ENCODE assay signal across 17 mouse cellular contexts in genomic region chr6:84545428-84545827, GRCm38 (mm10). TPM values are rescaled to one million over a fixed set of nuclear protein-coding genes. Genes with fewer than 3 reads are reported as not detected.
A peak's percentile ranks its signal among the peaks of the same experiment; 100 is the strongest.
DNase-seq lines count a peak whose midpoint lies in the region; ATAC-seq and TF ChIP-seq lines count a peak whose summit lies in the region.
"Had no signal": no experiment of that assay in that cellular context is flagged by ENCODE, and none has a peak within 500 bp of the region (broad histone marks: within the 10 kb centered on the region; RNA-seq: fewer than 3 reads in every experiment).

No protein-coding gene starts in this region.

- WGBS in heart, adult 2 months = 59% methylated on average over 2 of the region's 2 CpGs
- WGBS in liver, embryonic 14.5 days (ENCODE audit: insufficient replicate concordance) = 32% methylated on average over 2 of the region's 2 CpGs
- 75% methylated on average over 2 of the region's 2 CpGs for WGBS in neural tube, embryonic 15.5 days

- no peaks in the 10 kb centered on the region for H3K79me2 ChIP-seq in heart, adult 2 months (replicated peaks; ENCODE audit: control insufficient read depth, insufficient read depth, low read length)
- no peaks in the 10 kb centered on the region for H3K79me2 ChIP-seq in CH12.LX (replicated peaks; ENCODE audit: control insufficient read depth, extremely low read depth, insufficient read depth, poor library complexity, severe bottlenecking)

- no peaks in the 10 kb centered on the region for H3K36me3 ChIP-seq in heart, adult 2 months (ENCODE audit: control insufficient read depth, insufficient read depth, low read length)
- no peaks in the 10 kb centered on the region for H3K36me3 ChIP-seq in liver, embryonic 14.5 days (replicated peaks; ENCODE audit: control insufficient read depth, insufficient read depth, low read depth)
- H3K36me3 ChIP-seq in CH12.LX (replicated peaks in 1 of 2; ENCODE audit: control insufficient read depth in 1 of 2, insufficient read depth in 1 of 2, low read length in 1 of 2) = no peaks in the 10 kb centered on the region
- H3K36me3 ChIP-seq in neural tube, embryonic 15.5 days = no peaks in the 10 kb centered on the region
- H3K36me3 ChIP-seq: embryonic facial prominence, embryonic 13.5 days; heart, embryonic 10.5 days; hindbrain, embryonic 10.5 days had no signal

- TF ChIP-seq POLR2A in heart, adult 2 months (IDR thresholded peaks at IDR 0.05; ENCODE audit: insufficient read depth, low read depth, low read length) = no peak
- TF ChIP-seq POLR2A in CH12.LX (IDR thresholded peaks at IDR 0.05; ENCODE audit: low read depth, low read length) = no peak
- no peak for TF ChIP-seq POLR2A in cortical plate, adult 2 months (IDR thresholded peaks at IDR 0.05; ENCODE audit: extremely low read depth, insufficient read depth, low read length)

- intact Hi-C loops in heart, adult 2 months (cut with DNase I) = no loop called here
- intact Hi-C loops in heart, postnatal 36 days (cut with DNase I) = no loop called here

- dilution Hi-C loops in CH12.LX (cut with MboI; ENCODE audit: extremely low pct_ligation_motif_present, extremely low pct_unique_long_range_greater_than_20kb, low sequenced_read_pairs) = no loop called here

- H3K9me3 ChIP-seq in liver, embryonic 14.5 days (ENCODE audit: control insufficient read depth, low read length) = no peaks in the 10 kb centered on the region
- no peaks in the 10 kb centered on the region for H3K9me3 ChIP-seq in CH12.LX (replicated peaks; ENCODE audit: low read length)
- no peaks in the 10 kb centered on the region for H3K9me3 ChIP-seq in neural tube, embryonic 15.5 days (replicated peaks)
- H3K9me3 ChIP-seq: embryonic facial prominence, embryonic 13.5 days; heart, embryonic 10.5 days; hindbrain, embryonic 10.5 days had no signal

- no peaks in the 10 kb centered on the region for H3K4me1 ChIP-seq in heart, adult 2 months (ENCODE audit: control insufficient read depth, insufficient read depth, low read length)
- no peaks in the 10 kb centered on the region for H3K4me1 ChIP-seq in liver, embryonic 14.5 days (replicated peaks; ENCODE audit: control insufficient read depth in 2 of 2, insufficient read depth in 2 of 2, low read length in 1 of 2)
- no peaks in the 10 kb centered on the region for H3K4me1 ChIP-seq in CH12.LX (ENCODE audit: control insufficient read depth in 1 of 2, insufficient read depth in 2 of 2)
- peaks cover 4% of the 10 kb centered on the region; the same call in 1 of the 2 replicates for H3K4me1 ChIP-seq in cortical plate, adult 2 months (ENCODE audit: control insufficient read depth, insufficient read depth, low read length)
- no peaks in the 10 kb centered on the region for H3K4me1 ChIP-seq in neural tube, embryonic 15.5 days

- no peak for ATAC-seq in liver, embryonic 14.5 days (ENCODE audit: insufficient read depth)
- no peak for ATAC-seq in neural tube, embryonic 15.5 days (ENCODE audit: low FRiP score)
- ATAC-seq: intestine, embryonic 16.5 days; Patski had no signal

- H3K27ac ChIP-seq in heart, adult 2 months = no peak overlapping the region
- H3K27ac ChIP-seq in liver, embryonic 14.5 days = no peak overlapping the region
- H3K27ac ChIP-seq in CH12.LX (ENCODE audit: insufficient read depth, low read depth) = no peak overlapping the region
- no peak overlapping the region for H3K27ac ChIP-seq in cortical plate, adult 2 months (ENCODE audit: insufficient read depth, low read length)
- H3K27ac ChIP-seq in neural tube, embryonic 15.5 days (replicated peaks) = no peak overlapping the region
- H3K27ac ChIP-seq: embryonic facial prominence, embryonic 13.5 days; heart, embryonic 10.5 days; hindbrain, embryonic 10.5 days had no signal

- TF ChIP-seq EP300 in heart, adult 2 months (IDR thresholded peaks at IDR 0.05; ENCODE audit: insufficient read depth, low read depth, low read length) = no peak
- no peak for TF ChIP-seq EP300 in liver, embryonic 14.5 days (IDR thresholded peaks at IDR 0.05; ENCODE audit: low read depth)
- no peak for TF ChIP-seq EP300 in CH12.LX (IDR thresholded peaks at IDR 0.05; ENCODE audit: low read length)

- peak; percentile 59 for TF ChIP-seq CTCF in heart, adult 2 months (IDR thresholded peaks at IDR 0.05)
- TF ChIP-seq CTCF in liver, embryonic 14.5 days (IDR thresholded peaks at IDR 0.05; ENCODE audit: low read depth) = peak; percentile 41
- TF ChIP-seq CTCF in CH12.LX (conservative IDR thresholded peaks at IDR 0.05 in 1 of 2, IDR thresholded peaks at IDR 0.05 in 1 of 2; ENCODE audit: low read depth in 2 of 2, low read length in 2 of 2) = peak; percentile 49 to 68; a peak in 3 of 4 replicates
- TF ChIP-seq CTCF in cortical plate, adult 2 months (IDR thresholded peaks at IDR 0.05; ENCODE audit: extremely low read depth, insufficient read depth, low read length) = peak; percentile 44; the same call in 1 of the 2 replicates

- no peak overlapping the region for H3K4me2 ChIP-seq in liver, embryonic 14.5 days (ENCODE audit: low read depth)
- H3K4me2 ChIP-seq in CH12.LX (ENCODE audit: insufficient read depth, low read depth, poor library complexity, severe bottlenecking) = no peak overlapping the region
- no peak overlapping the region for H3K4me2 ChIP-seq in neural tube, embryonic 15.5 days
- H3K4me2 ChIP-seq: embryonic facial prominence, embryonic 13.5 days had no signal

- H3K27me3 ChIP-seq in heart, adult 2 months (ENCODE audit: control insufficient read depth, insufficient read depth, low read length) = no peaks in the 10 kb centered on the region
- H3K27me3 ChIP-seq in liver, embryonic 14.5 days (ENCODE audit: control insufficient read depth, insufficient read depth, low read length) = no peaks in the 10 kb centered on the region
- H3K27me3 ChIP-seq in CH12.LX (replicated peaks) = peaks cover 86% of the 10 kb centered on the region
- H3K27me3 ChIP-seq in neural tube, embryonic 15.5 days (replicated peaks) = no peaks in the 10 kb centered on the region
- H3K27me3 ChIP-seq: embryonic facial prominence, embryonic 13.5 days; Patski had no signal

- peak; percentile 19 for TF ChIP-seq RAD21 in CH12.LX (IDR thresholded peaks at IDR 0.05; ENCODE audit: low read depth, low read length)

- in situ Hi-C loops in CH12.LX (cut with MboI; ENCODE audit: low pct_ligation_motif_present, low pct_unique_long_range_greater_than_20kb, low sequenced_read_pairs) = no loop called here

- H3K4me3 ChIP-seq in heart, adult 2 months = no peak overlapping the region
- no peak overlapping the region for H3K4me3 ChIP-seq in liver, embryonic 14.5 days (ENCODE audit: insufficient read depth in 1 of 2, low read depth in 2 of 2, low read length in 2 of 2)
- no peak overlapping the region for H3K4me3 ChIP-seq in CH12.LX (replicated peaks in 1 of 3; ENCODE audit: low read depth in 2 of 3, low read length in 2 of 3, poor library complexity in 1 of 3)
- H3K4me3 ChIP-seq in cortical plate, adult 2 months (ENCODE audit: insufficient read depth, low read length) = no peak overlapping the region
- H3K4me3 ChIP-seq in neural tube, embryonic 15.5 days (replicated peaks) = no peak overlapping the region
- H3K4me3 ChIP-seq: embryonic facial prominence, embryonic 13.5 days; heart, embryonic 10.5 days; hindbrain, embryonic 10.5 days had no signal

- no peak overlapping the region for H3K9ac ChIP-seq in heart, adult 2 months (ENCODE audit: low read depth, low read length)
- no peak overlapping the region for H3K9ac ChIP-seq in liver, embryonic 14.5 days (replicated peaks)
- H3K9ac ChIP-seq in CH12.LX (ENCODE audit: insufficient read depth, low read depth) = no peak overlapping the region
- H3K9ac ChIP-seq in neural tube, embryonic 15.5 days (replicated peaks) = no peak overlapping the region
- H3K9ac ChIP-seq: embryonic facial prominence, embryonic 13.5 days had no signal

- no peak for DNase-seq in heart, adult 2 months
- DNase-seq in heart, postnatal 36 days = no peak
- no peak for DNase-seq in liver, embryonic 14.5 days (ENCODE audit: low read depth in 3 of 3, low spot score in 3 of 3)
- no peak for DNase-seq in liver
- peak; percentile 16 for DNase-seq in CH12.LX (ENCODE audit: extremely low read depth)
- no peak for DNase-seq in urinary bladder, adult 2 months (ENCODE audit: low spot score)
- DNase-seq: adrenal gland, adult 2 months; cerebellum, postnatal 10 days had no signal

TF ChIP-seq in CH12.LX, 34 proteins besides CTCF, POLR2A, EP300 and RAD21:
- TF ChIP-seq ZC3H11A (IDR thresholded peaks at IDR 0.05; ENCODE audit: low read depth, low read length) (no peak), SMC3 (IDR thresholded peaks at IDR 0.05; ENCODE audit: low read depth, low read length) (peak; percentile 33; the same call in 1 of the 2 replicates)

RNA-seq across cellular contexts. Expression of gene Cyp26b1, which starts 48.3 kb away (rescaled TPM):
- total RNA-seq in heart, adult 2 months (2021) = 10 to 100 TPM; 17.1 to 41.4 TPM
- polyA plus RNA-seq in heart, adult 2 months (2012; rRNA removed) = 1.8 and 30.9 TPM in 2 replicates
- total RNA-seq in heart, postnatal 36 days (2021) = 10 to 100 TPM in 1 of 2 experiments, 1 to 10 TPM in 1; 6.0 to 16.9 TPM
- polyA plus RNA-seq in liver, embryonic 14.5 days (2012; rRNA removed) = 0.05 and 0.07 TPM in 2 replicates
- polyA plus RNA-seq in liver, embryonic 14.5 days (2014; fragmentation: Nextera tagmentation; extraction: Ambion mirVana) = 0.04 TPM in 1 of 2 replicates, not detected in the other
- total RNA-seq in CH12.LX (2012; rRNA removed) (not detected in 2 replicates), CH12.LX (2014; rRNA removed) (not detected in 2 replicates)
- polyA plus RNA-seq in CH12.LX (2012; ENCODE audit: insufficient read length, low read depth) = not detected in 2 replicates
- 1.7 and 1.8 TPM in 2 replicates for polyA plus RNA-seq in cortical plate, adult 2 months (2012; rRNA removed)
- polyA plus RNA-seq in neural tube, embryonic 15.5 days (2015; fragmentation: Nextera tagmentation; extraction: Ambion mirVana) = 10.2 and 11.6 TPM in 2 replicates
- polyA plus RNA-seq in urinary bladder, adult 2 months (2012; rRNA removed) = 2.3 and 3.7 TPM in 2 replicates
- total RNA-seq: megakaryocyte, adult 5-6 weeks; monocyte, adult 5-6 weeks had no signal
